Mouse (Mus musculus): ENCODE data around the gene Trex1.

- no peak for TF ChIP-seq CTCF (IDR thresholded peaks at IDR 0.05)
- TF ChIP-seq EP300 (IDR thresholded peaks at IDR 0.05) = peak; percentile 56; the same call in 1 of the 2 replicates
Measured at GRCm38 (mm10) chr9:109097291-109097690, 37.8 kb upstream of the Trex1 start.
